ENCODE assay signal across 22 mouse cellular contexts in the genomic region with DNA sequence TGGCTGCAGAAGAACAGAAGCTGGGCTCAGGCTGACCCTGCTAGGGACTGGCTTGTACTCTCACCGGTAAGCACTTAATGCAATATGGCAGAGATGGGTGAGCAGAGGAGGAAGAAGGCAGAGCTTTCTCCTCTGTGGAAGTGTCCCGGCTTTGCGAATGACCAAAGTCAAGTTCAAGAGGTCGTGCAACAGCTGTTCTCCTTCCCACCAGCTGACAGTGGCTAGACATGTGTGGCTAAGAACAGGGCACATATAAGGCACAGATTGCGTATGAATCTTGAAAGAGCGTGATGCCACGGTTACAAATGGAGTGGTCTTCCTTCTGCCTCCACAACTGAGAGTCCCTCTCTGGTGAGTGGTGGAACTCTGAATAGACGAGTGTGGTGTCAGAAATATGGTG.
DNase-seq lines count a peak whose midpoint lies in the region; ATAC-seq lines count a peak whose summit lies in the region.
"Had no signal": no experiment of that assay in that cellular context is flagged by ENCODE, and none has a peak within 500 bp of the region (broad histone marks: within the 10 kb centered on the region; RNA-seq: fewer than 3 reads in every experiment).

No protein-coding gene starts in this region.

- peak; percentile 24 for DNase-seq in forebrain, embryonic 11.5 days (ENCODE audit: low spot score)
- no peak for DNase-seq in forebrain, embryonic 14.5 days (ENCODE audit: low spot score)
- no peak for DNase-seq in kidney, adult 8-10 months
- DNase-seq in midbrain, embryonic 10.5 days (ENCODE audit: low spot score): no peak
- no peak for DNase-seq in midbrain, embryonic 14.5 days
- DNase-seq: adrenal gland, adult 2 months; adrenal gland, postnatal 10 days; adrenal gland, postnatal 25 days; cerebellum, adult 11 months; cerebellum, adult 18-20 months; cerebellum, adult 8-10 months; cerebellum, adult 9-11 months; cerebellum, postnatal 14 days; cerebellum, postnatal 36 days; embryo, embryonic 11 days had no signal

- no peaks in the 10 kb centered on the region for H3K9me3 ChIP-seq in forebrain, embryonic 11.5 days (ENCODE audit: control insufficient read depth, low read length)
- H3K9me3 ChIP-seq in forebrain, embryonic 14.5 days (replicated peaks; ENCODE audit: control insufficient read depth, low read length): no peaks in the 10 kb centered on the region
- H3K9me3 ChIP-seq in kidney, embryonic 15.5 days (replicated peaks): no peaks in the 10 kb centered on the region
- H3K9me3 ChIP-seq in midbrain, embryonic 10.5 days (replicated peaks): no peaks in the 10 kb centered on the region
- H3K9me3 ChIP-seq in midbrain, embryonic 14.5 days (ENCODE audit: control insufficient read depth, low read length): no peaks in the 10 kb centered on the region
- H3K9me3 ChIP-seq: embryonic facial prominence, embryonic 13.5 days; embryonic facial prominence, embryonic 15.5 days; forebrain, embryonic 10.5 days; forebrain, embryonic 13.5 days had no signal

- H3K9ac ChIP-seq in forebrain, embryonic 11.5 days (ENCODE audit: low read length): no peak overlapping the region
- no peak overlapping the region for H3K9ac ChIP-seq in forebrain, embryonic 14.5 days (ENCODE audit: low read length)
- H3K9ac ChIP-seq in kidney, embryonic 15.5 days: no peak overlapping the region
- H3K9ac ChIP-seq in midbrain, embryonic 14.5 days (replicated peaks; ENCODE audit: low read length): no peak overlapping the region
- H3K9ac ChIP-seq: embryonic facial prominence, embryonic 13.5 days; embryonic facial prominence, embryonic 15.5 days; forebrain, embryonic 13.5 days had no signal

- WGBS in forebrain, embryonic 11.5 days: 94% methylated on average over 8 of the region's 8 CpGs
- WGBS in forebrain, embryonic 14.5 days: 97% methylated on average over 8 of the region's 8 CpGs
- WGBS in kidney, embryonic 15.5 days: 75% methylated on average over 8 of the region's 8 CpGs
- 90% methylated on average over 8 of the region's 8 CpGs for WGBS in midbrain, embryonic 10.5 days
- 91% methylated on average over 8 of the region's 8 CpGs for WGBS in midbrain, embryonic 14.5 days

- H3K27me3 ChIP-seq in forebrain, embryonic 11.5 days (ENCODE audit: control insufficient read depth, insufficient read depth, low read length): no peaks in the 10 kb centered on the region
- no peaks in the 10 kb centered on the region for H3K27me3 ChIP-seq in forebrain, embryonic 14.5 days (replicated peaks; ENCODE audit: control insufficient read depth, insufficient read depth, low read length)
- no peaks in the 10 kb centered on the region for H3K27me3 ChIP-seq in kidney, embryonic 15.5 days
- no peaks in the 10 kb centered on the region for H3K27me3 ChIP-seq in midbrain, embryonic 10.5 days (ENCODE audit: low read depth, poor library complexity, severe bottlenecking)
- no peaks in the 10 kb centered on the region for H3K27me3 ChIP-seq in midbrain, embryonic 14.5 days (ENCODE audit: control insufficient read depth, insufficient read depth, low read length)
- H3K27me3 ChIP-seq: embryonic facial prominence, embryonic 13.5 days; embryonic facial prominence, embryonic 15.5 days; forebrain, embryonic 13.5 days had no signal

- H3K4me1 ChIP-seq in forebrain, embryonic 11.5 days (replicated peaks; ENCODE audit: control insufficient read depth, insufficient read depth, low read length): peaks cover 5% of the 10 kb centered on the region
- peaks cover 26% of the 10 kb centered on the region for H3K4me1 ChIP-seq in forebrain, embryonic 14.5 days (ENCODE audit: control insufficient read depth, insufficient read depth, low read length)
- peaks cover 18% of the 10 kb centered on the region; the same call in 1 of the 2 replicates for H3K4me1 ChIP-seq in kidney, embryonic 15.5 days
- H3K4me1 ChIP-seq in midbrain, embryonic 10.5 days: peaks cover 38% of the 10 kb centered on the region
- H3K4me1 ChIP-seq in midbrain, embryonic 14.5 days (ENCODE audit: control insufficient read depth, insufficient read depth, low read length): peaks cover 22% of the 10 kb centered on the region

- H3K4me3 ChIP-seq in forebrain, embryonic 11.5 days (ENCODE audit: low read depth, low read length): no peak overlapping the region
- H3K4me3 ChIP-seq in forebrain, embryonic 14.5 days (ENCODE audit: low read depth, low read length): no peak overlapping the region
- no peak overlapping the region for H3K4me3 ChIP-seq in kidney, embryonic 15.5 days (replicated peaks)
- no peak overlapping the region for H3K4me3 ChIP-seq in midbrain, embryonic 10.5 days
- no peak overlapping the region for H3K4me3 ChIP-seq in midbrain, embryonic 14.5 days (replicated peaks; ENCODE audit: low read depth, low read length)
- H3K4me3 ChIP-seq: embryonic facial prominence, embryonic 13.5 days; embryonic facial prominence, embryonic 15.5 days; erythroblast, embryonic 14.5 days; forebrain, embryonic 10.5 days; forebrain, embryonic 13.5 days had no signal

- no peak overlapping the region for H3K27ac ChIP-seq in forebrain, embryonic 11.5 days (ENCODE audit: low read depth, low read length)
- no peak overlapping the region for H3K27ac ChIP-seq in forebrain, embryonic 14.5 days (ENCODE audit: low read depth, low read length)
- H3K27ac ChIP-seq in kidney, embryonic 15.5 days: no peak overlapping the region
- H3K27ac ChIP-seq in midbrain, embryonic 10.5 days (replicated peaks): peak overlapping the region; percentile 82; the same call in 1 of the 2 replicates
- H3K27ac ChIP-seq in midbrain, embryonic 14.5 days (replicated peaks; ENCODE audit: low read depth, low read length): no peak overlapping the region
- H3K27ac ChIP-seq: embryonic facial prominence, embryonic 15.5 days; forebrain, embryonic 10.5 days; forebrain, embryonic 13.5 days had no signal

- no peak for ATAC-seq in forebrain, embryonic 11.5 days (replicated peaks; ENCODE audit: low FRiP score)
- ATAC-seq in forebrain, embryonic 14.5 days: no peak
- ATAC-seq in kidney, embryonic 15.5 days (replicated peaks; ENCODE audit: low FRiP score): 0 out of 2 replicates have a peak, but pooled peaks have one; percentile 3
- no peak for ATAC-seq in midbrain, embryonic 14.5 days (ENCODE audit: low FRiP score, low TSS enrichment)
- ATAC-seq: forebrain, embryonic 13.5 days; forebrain, embryonic 16.5 days had no signal

- no peaks in the 10 kb centered on the region for H3K36me3 ChIP-seq in forebrain, embryonic 11.5 days (ENCODE audit: control insufficient read depth, insufficient read depth, low read length)
- no peaks in the 10 kb centered on the region for H3K36me3 ChIP-seq in forebrain, embryonic 14.5 days (ENCODE audit: control insufficient read depth, insufficient read depth, low read length)
- no peaks in the 10 kb centered on the region for H3K36me3 ChIP-seq in kidney, embryonic 15.5 days
- no peaks in the 10 kb centered on the region for H3K36me3 ChIP-seq in midbrain, embryonic 10.5 days
- no peaks in the 10 kb centered on the region for H3K36me3 ChIP-seq in midbrain, embryonic 14.5 days (ENCODE audit: control insufficient read depth, insufficient read depth, low read length)
- H3K36me3 ChIP-seq: embryonic facial prominence, embryonic 13.5 days; embryonic facial prominence, embryonic 15.5 days; forebrain, embryonic 10.5 days had no signal

- no peak overlapping the region for H3K4me2 ChIP-seq in forebrain, embryonic 11.5 days (ENCODE audit: low read depth, low read length, severe bottlenecking)
- H3K4me2 ChIP-seq in forebrain, embryonic 14.5 days (ENCODE audit: low read length): no peak overlapping the region
- H3K4me2 ChIP-seq in kidney, embryonic 15.5 days: no peak overlapping the region
- no peak overlapping the region for H3K4me2 ChIP-seq in midbrain, embryonic 14.5 days (ENCODE audit: low read length)
- H3K4me2 ChIP-seq: embryonic facial prominence, embryonic 13.5 days; embryonic facial prominence, embryonic 15.5 days; forebrain, embryonic 13.5 days had no signal
